Mouse (Mus musculus) granulocyte monocyte progenitor cell, adult 5-6 weeks (primary cell): ENCODE results near the gene Fabp2. TPM values are rescaled to one million over a fixed set of nuclear protein-coding genes. Genes with fewer than 3 reads are reported as not detected.

Experiments used
- ATAC-seq: replicated peaks from 2 replicates; pipeline ENCODE4 v1.8.0; 2016; ENCODE audit warnings: mild to moderate bottlenecking, moderate TSS enrichment, inconsistent platforms; ENCODE audit not compliant: poor library complexity, severe bottlenecking
- total RNA-seq, 2 experiments: library from RNA; stranded (forward) in 1 of 2; stranded (reverse) in 1 of 2; fragments of 200-712, 200-1000 nt in 1 of 2; fragments of >200 nt in 1 of 2; fragmentation: Nextera tagmentation in 1 of 2; gene quantifications; 2 replicates each; pipeline ENCODE4 v1.2.3; 2014 to 2017

The Fabp2 gene
- not detected in 2 replicates for total RNA-seq (2014; fragmentation: Nextera tagmentation)
- not detected in 2 replicates for total RNA-seq (2017)

GRCm38 (mm10) chr3:122894772-122895171 lies at the start of gene Fabp2:
TSS of gene Fabp2 (plus strand) at chr3:122895072.
- no peak for ATAC-seq

- no peak for ATAC-seq
These were observed 46.4 kb upstream of the Fabp2 start for GRCm38 (mm10) chr3:122848410-122849034.

GRCm38 (mm10) chr3:122855149-122855548 lies 39.7 kb upstream of the Fabp2 start:
- ATAC-seq: no peak

GRCm38 (mm10) chr3:122859829-122860228 lies 35.0 kb upstream of the Fabp2 start:
- ATAC-seq: no peak

- no peak for ATAC-seq
These were observed 34.0 kb upstream of the Fabp2 start for GRCm38 (mm10) chr3:122860573-122861498.

- ATAC-seq: no peak
These were observed 29.8 kb upstream of the Fabp2 start for GRCm38 (mm10) chr3:122865092-122865491.

- ATAC-seq: no peak
These were observed 26.6 kb upstream of the Fabp2 start for GRCm38 (mm10) chr3:122868270-122868669.

- ATAC-seq: no peak
These were observed 23.3 kb upstream of the Fabp2 start for GRCm38 (mm10) chr3:122871596-122871995.

GRCm38 (mm10) chr3:122876870-122877269 lies 18.0 kb upstream of the Fabp2 start:
- ATAC-seq: no peak

GRCm38 (mm10) chr3:122877543-122877942 lies 17.3 kb upstream of the Fabp2 start:
- ATAC-seq: no peak

- no peak for ATAC-seq
These were observed 16.1 kb upstream of the Fabp2 start for GRCm38 (mm10) chr3:122878705-122879315.

GRCm38 (mm10) chr3:122887505-122888301 lies 7.2 kb upstream of the Fabp2 start:
- ATAC-seq: no peak

- ATAC-seq: peak; percentile 76
These were observed 6.5 kb upstream of the Fabp2 start for GRCm38 (mm10) chr3:122888371-122888819.

GRCm38 (mm10) chr3:122895189-122895731 lies 388 bp downstream of the Fabp2 start:
- ATAC-seq: no peak

- ATAC-seq: no peak
These were observed 3.4 kb downstream of the Fabp2 start for GRCm38 (mm10) chr3:122898254-122898653.

- peak; percentile 88 for ATAC-seq
These were observed 9.0 kb downstream of the Fabp2 start for GRCm38 (mm10) chr3:122903746-122904433.

GRCm38 (mm10) chr3:122907841-122908240 lies 13.0 kb downstream of the Fabp2 start:
- no peak for ATAC-seq

- no peak for ATAC-seq
These were observed 20.6 kb downstream of the Fabp2 start for GRCm38 (mm10) chr3:122915493-122915892.

- ATAC-seq: no peak
These were observed 21.4 kb downstream of the Fabp2 start for GRCm38 (mm10) chr3:122916191-122916680.
